Mouse (Mus musculus): ENCODE results near the gene Rack1.

GRCm38 (mm10) chr11:48790946-48791345 lies 9.2 kb upstream of the Rack1 start:
- TF ChIP-seq RAD21 (IDR thresholded peaks at IDR 0.05; ENCODE audit: low read depth, low read length): no peak
- TF ChIP-seq POLR2A (IDR thresholded peaks at IDR 0.05; ENCODE audit: control insufficient read depth in 1 of 2, insufficient read depth in 1 of 2, low read depth in 1 of 2, low read length in 2 of 2, poor library complexity in 1 of 2): no peak
- no peak for TF ChIP-seq MAFK (IDR thresholded peaks at IDR 0.05; ENCODE audit: borderline replicate concordance, low read depth, low read length)
